Mouse (Mus musculus) central nervous system, embryonic 11.5 days (tissue): ENCODE data around the gene Ccpg1os. TPM values are rescaled to one million over a fixed set of nuclear protein-coding genes. Genes with fewer than 3 reads are reported as not detected.

Source experiments
- polyA plus RNA-seq: library from polyadenylated mRNA; depleted of rRNA; stranded (reverse); fragments of >200 nt; gene quantifications from 2 replicates; pipeline ENCODE4 v1.2.3, GENCODE M21; 2012; rRNA removed

Ccpg1os gene
- polyA plus RNA-seq = 16.0 and 18.5 TPM in 2 replicates

DNA sequence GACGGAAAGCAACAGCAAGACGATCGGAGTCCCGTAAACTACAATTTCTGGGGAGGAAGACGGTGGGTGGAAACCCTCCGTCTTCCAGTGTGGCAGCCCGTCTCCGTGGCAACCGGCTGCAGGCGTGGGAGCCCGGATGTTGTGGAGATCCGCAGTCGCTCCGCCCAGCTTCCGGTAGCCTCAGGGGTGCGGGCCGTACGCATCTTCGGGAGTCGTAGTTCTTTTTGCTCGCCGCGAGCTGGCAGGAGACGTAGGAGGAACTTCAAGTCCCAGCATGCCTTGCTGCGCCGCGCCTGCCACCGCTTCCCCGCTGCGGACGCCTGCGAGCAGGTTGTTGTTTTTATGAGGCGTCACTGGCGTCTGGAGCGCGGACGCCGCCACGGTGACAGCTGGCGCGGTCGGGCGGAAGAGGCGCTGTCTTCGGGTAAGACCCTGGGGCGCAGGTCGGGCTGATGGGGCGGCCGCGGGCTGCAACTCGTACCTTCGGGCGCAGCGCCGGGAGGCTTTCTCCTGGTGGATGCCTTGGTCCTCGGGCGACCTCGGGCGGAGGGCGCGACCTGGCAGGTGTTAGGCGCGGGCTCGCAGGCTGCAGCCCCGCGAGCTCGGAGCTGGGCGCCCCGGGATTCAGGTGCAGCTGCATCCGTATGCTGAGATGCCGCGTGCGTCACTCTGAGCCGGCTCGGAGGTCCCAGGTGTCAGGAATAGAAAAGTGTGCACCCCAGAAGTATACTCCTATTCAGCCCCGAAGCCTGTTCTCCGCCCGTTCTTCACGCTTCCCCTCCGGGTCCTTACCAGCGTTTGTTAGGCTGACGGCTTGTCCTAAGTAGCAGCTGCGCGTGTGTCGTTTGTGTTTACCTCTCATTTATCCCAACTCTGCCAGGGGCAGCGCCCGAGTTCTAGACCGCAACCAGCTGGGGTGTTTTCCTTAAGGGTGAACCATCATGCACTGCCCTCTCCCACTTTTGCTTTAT, at the start of gene Ccpg1os, which contains the start of gene Ccpg1:
Ccpg1os (minus strand) TSS at position 133 of the 971 bp plus-strand sequence.
Ccpg1 (plus strand) TSS at position 180 of the 971 bp plus-strand sequence.

DNA sequence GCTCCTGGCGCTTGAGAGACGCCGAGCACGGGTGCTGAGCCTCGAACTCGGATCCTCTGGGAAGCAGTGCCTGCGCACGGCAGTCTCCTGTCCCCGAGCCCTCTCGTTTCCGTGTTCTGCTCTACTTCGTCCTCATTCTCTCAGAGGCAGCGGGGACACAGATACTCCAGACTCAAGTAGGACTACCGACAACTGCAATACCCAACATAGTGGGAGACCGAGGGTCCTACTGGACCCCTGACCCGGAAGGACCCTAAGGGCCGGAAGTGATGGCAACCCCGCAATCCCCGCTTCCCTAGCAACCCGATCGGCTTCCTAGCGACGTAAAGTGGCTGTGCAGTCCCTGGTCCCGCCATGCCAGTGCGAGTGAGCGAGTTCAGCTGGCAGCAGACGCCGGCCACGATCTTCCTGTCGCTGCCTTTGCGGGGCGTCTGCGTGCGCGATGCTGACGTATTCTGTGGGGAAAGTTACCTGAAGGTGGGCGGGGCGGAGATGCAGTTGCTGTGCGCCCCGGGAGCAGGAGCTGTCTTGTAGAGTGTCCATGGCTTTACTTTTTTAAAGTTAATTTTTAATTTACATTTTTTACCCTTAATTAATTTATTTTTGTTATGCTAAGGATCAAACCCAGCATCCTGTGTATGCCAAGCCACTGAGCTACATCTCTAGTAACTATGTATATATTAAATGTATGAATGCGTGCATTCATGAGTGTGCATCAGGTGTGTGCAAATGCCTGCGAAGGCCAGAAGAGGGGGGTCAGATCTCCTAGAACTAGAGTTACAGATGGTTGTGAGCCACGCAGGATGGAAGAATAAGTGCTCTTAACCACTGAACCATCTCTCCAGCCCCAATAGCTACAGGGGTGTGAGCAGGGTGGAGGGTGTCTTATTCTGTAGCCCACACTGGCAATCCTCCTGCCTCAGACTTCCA, 26.4 kb downstream of the Ccpg1os start, which contains the start of the genes Dyx1c1 and Gm44503:
Dyx1c1 (plus strand) TSS at position 265 of the 930 bp plus-strand sequence.
Gm44503 (plus strand) TSS at position 332 of the 930 bp plus-strand sequence.

Other genes starting within 250 kb of the Ccpg1os start
- gene Prtg, start 178.5 kb downstream of the Ccpg1os start, polyA plus RNA-seq = 2.8 and 3.4 TPM in 2 replicates
- gene Pygo1, start 59.7 kb downstream of the Ccpg1os start, polyA plus RNA-seq = 8.5 and 12.7 TPM in 2 replicates
- 1.9 and 2.8 TPM in 2 replicates for gene Dyx1c1, start 26.6 kb downstream of the Ccpg1os start, polyA plus RNA-seq
- not detected in 2 replicates for gene Gm44503, start 26.5 kb downstream of the Ccpg1os start, polyA plus RNA-seq
- 13.7 and 15.1 TPM in 2 replicates for gene Ccpg1, start within 50 bp of the Ccpg1os start, polyA plus RNA-seq
- gene Pigb, start 55.0 kb upstream of the Ccpg1os start, polyA plus RNA-seq = 9.3 and 18.2 TPM in 2 replicates
- 1.9 and 3.9 TPM in 2 replicates for gene Rab27a, start 59.5 kb upstream of the Ccpg1os start, polyA plus RNA-seq
- 0.15 TPM in 1 of 2 replicates, not detected in the other for gene Khdc3, start 116.5 kb upstream of the Ccpg1os start, polyA plus RNA-seq
- not detected in 2 replicates for gene Gm20509, start 117.1 kb upstream of the Ccpg1os start, polyA plus RNA-seq
- gene Rsl24d1, start 128.0 kb upstream of the Ccpg1os start, polyA plus RNA-seq = 106 and 132 TPM in 2 replicates